Mouse (Mus musculus): ENCODE data around the gene Zfhx3. TPM values are rescaled to one million over a fixed set of nuclear protein-coding genes. Genes with fewer than 3 reads are reported as not detected.

Zfhx3 gene
- polyA plus RNA-seq, 1 experiment from 2014 or later, result 8.4 TPM

DNA sequence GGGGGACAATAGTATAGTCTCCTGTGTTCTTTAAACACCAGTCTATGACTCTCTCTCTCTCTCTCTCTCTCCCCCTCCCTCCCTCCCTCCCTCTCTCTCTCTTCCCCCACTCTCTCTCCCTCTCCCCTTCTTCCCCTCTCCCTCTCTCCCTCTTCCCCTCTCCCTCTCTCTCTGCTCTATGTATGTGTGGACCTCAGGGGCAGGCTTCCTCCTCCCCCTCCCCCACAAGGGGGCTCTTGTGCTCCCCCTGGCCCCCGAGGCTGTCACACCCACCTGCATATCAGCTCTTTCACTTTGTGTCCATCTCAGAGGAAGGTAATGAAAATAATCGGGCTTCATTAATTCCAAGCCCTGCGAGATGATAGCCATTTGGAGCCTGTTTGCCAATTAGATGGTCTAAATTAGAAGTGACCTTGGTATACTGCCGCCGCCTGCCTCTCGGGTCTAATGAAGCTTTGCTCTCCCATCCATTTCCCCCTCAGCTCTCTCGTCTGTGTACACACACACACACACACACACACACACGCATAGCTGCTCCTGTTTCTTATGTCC lies 995.5 kb downstream of the Zfhx3 start:
- peaks cover 3% of the 10 kb centered on the region; the same call in 1 of the 2 replicates for H3K36me3 ChIP-seq (ENCODE audit: control insufficient read depth, insufficient read depth, low read length)
- H3K4me2 ChIP-seq, result no peak overlapping the region
- 77% methylated on average over 8 of the region's 8 CpGs for WGBS (ENCODE audit: insufficient replicate concordance)

DNA sequence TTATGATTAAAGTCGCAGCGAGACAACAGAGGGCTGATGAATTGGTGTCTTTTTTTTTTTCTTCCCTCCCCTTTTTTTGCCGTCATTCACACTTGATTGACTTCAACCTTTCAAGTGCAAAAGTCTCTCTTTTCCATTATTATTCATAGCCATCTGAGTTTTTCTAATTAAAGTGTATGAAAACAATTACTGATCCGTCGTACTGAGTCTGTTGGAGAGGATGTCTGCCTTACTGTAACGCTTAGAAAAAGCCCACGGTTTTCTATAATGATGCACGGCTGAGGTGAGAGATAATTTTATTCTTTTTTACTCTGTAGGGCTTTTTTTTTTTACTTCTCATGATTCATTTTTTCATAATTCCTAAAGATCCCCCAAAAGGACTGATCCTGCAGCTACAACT lies 1000.2 kb downstream of the Zfhx3 start:
- H3K9me3 ChIP-seq (replicated peaks; ENCODE audit: control insufficient read depth, low read length), result no peaks in the 10 kb centered on the region
- ATAC-seq (replicated peaks; ENCODE audit: insufficient number of reproducible peaks, low FRiP score, low TSS enrichment), result no peak
- WGBS (ENCODE audit: insufficient replicate concordance), result 84% methylated on average over 8 of the region's 8 CpGs
- H3K4me2 ChIP-seq, result no peak overlapping the region
- H3K27ac ChIP-seq (ENCODE audit: low read depth, low read length), result no peak overlapping the region
- H3K4me3 ChIP-seq (ENCODE audit: low read depth, low read length), result no peak overlapping the region
- peaks cover 19% of the 10 kb centered on the region for H3K36me3 ChIP-seq (ENCODE audit: control insufficient read depth, insufficient read depth, low read length)
- H3K9ac ChIP-seq (ENCODE audit: low read depth, low read length), result no peak overlapping the region
- no peaks in the 10 kb centered on the region for H3K27me3 ChIP-seq (ENCODE audit: control insufficient read depth, insufficient read depth, low read length)
- H3K4me1 ChIP-seq (ENCODE audit: control insufficient read depth, insufficient read depth, low read length), result no peaks in the 10 kb centered on the region

More for the DNA sequence above, 995.5 kb downstream of the Zfhx3 start:
- Histone ChIP-seq H3K9me3 (replicated peaks; ENCODE audit: control insufficient read depth, low read length) (no peaks in the 10 kb centered on the region), H3K4me3 (ENCODE audit: low read depth, low read length) (no peak overlapping the region), H3K4me1 (ENCODE audit: control insufficient read depth, insufficient read depth, low read length) (no peaks in the 10 kb centered on the region), H3K27me3 (ENCODE audit: control insufficient read depth, insufficient read depth, low read length) (no peaks in the 10 kb centered on the region), H3K9ac (ENCODE audit: low read depth, low read length) (no peak overlapping the region), H3K27ac (ENCODE audit: low read depth, low read length) (no peak overlapping the region)
- ATAC-seq (replicated peaks; ENCODE audit: insufficient number of reproducible peaks, low FRiP score, low TSS enrichment), result no peak

DNA sequence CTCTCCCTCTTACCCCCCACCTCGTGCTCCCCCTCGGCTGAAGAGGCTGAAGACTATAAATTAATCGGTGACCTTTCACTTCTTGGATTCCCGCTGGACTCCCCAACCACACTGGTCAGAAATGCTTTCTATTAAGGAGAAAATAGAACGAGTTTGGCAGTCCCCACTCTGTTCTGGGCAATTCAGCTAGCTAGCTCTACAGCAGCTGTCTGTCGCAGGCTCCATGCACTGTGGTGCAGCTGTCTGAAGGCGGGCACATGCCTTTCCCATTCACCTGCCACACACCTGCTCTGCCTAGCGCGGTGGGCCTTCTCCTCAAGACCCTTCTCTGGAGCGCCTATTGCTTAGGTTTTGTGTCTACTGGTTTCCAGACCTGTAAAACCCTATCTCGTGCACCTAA lies 1000.7 kb downstream of the Zfhx3 start:
- Histone ChIP-seq H3K4me2 (no peak overlapping the region), H3K4me3 (ENCODE audit: low read depth, low read length) (no peak overlapping the region), H3K9ac (ENCODE audit: low read depth, low read length) (no peak overlapping the region), H3K4me1 (ENCODE audit: control insufficient read depth, insufficient read depth, low read length) (no peaks in the 10 kb centered on the region), H3K36me3 (ENCODE audit: control insufficient read depth, insufficient read depth, low read length) (peaks cover 22% of the 10 kb centered on the region), H3K27ac (ENCODE audit: low read depth, low read length) (no peak overlapping the region), H3K27me3 (ENCODE audit: control insufficient read depth, insufficient read depth, low read length) (no peaks in the 10 kb centered on the region), H3K9me3 (replicated peaks; ENCODE audit: control insufficient read depth, low read length) (no peaks in the 10 kb centered on the region; the same call in 1 of the 2 replicates)
- 89% methylated on average over 11 of the region's 11 CpGs for WGBS (ENCODE audit: insufficient replicate concordance)
- ATAC-seq (replicated peaks; ENCODE audit: insufficient number of reproducible peaks, low FRiP score, low TSS enrichment), result no peak

DNA sequence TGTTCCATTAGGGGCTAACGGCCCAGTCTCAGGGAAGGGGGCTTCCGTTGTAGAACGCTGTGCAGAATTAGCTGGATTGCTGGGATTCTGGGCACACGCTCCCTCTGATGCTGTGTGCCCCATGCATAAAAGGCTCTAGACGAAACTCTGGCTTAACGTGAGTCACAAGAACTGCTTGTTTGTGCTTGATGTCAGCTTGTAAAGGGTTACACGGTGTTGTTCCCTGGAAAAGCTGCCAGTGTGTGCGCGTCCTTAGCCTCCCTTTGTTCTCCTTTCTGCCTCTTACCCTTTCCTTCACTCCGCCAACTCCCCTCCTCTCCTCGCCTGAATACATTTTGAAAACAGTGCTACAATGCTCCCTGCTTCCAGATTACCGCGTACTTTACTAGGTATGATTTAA lies 1001.9 kb downstream of the Zfhx3 start:
- Histone ChIP-seq H3K4me3 (ENCODE audit: low read depth, low read length) (no peak overlapping the region), H3K36me3 (ENCODE audit: control insufficient read depth, insufficient read depth, low read length) (peaks cover 34% of the 10 kb centered on the region), H3K27me3 (ENCODE audit: control insufficient read depth, insufficient read depth, low read length) (no peaks in the 10 kb centered on the region), H3K9ac (ENCODE audit: low read depth, low read length) (no peak overlapping the region), H3K4me1 (ENCODE audit: control insufficient read depth, insufficient read depth, low read length) (no peaks in the 10 kb centered on the region), H3K4me2 (no peak overlapping the region), H3K27ac (ENCODE audit: low read depth, low read length) (no peak overlapping the region), H3K9me3 (replicated peaks; ENCODE audit: control insufficient read depth, low read length) (peaks cover 7% of the 10 kb centered on the region)
- 86% methylated on average over 13 of the region's 13 CpGs for WGBS (ENCODE audit: insufficient replicate concordance)
- no peak for ATAC-seq (replicated peaks; ENCODE audit: insufficient number of reproducible peaks, low FRiP score, low TSS enrichment)

DNA sequence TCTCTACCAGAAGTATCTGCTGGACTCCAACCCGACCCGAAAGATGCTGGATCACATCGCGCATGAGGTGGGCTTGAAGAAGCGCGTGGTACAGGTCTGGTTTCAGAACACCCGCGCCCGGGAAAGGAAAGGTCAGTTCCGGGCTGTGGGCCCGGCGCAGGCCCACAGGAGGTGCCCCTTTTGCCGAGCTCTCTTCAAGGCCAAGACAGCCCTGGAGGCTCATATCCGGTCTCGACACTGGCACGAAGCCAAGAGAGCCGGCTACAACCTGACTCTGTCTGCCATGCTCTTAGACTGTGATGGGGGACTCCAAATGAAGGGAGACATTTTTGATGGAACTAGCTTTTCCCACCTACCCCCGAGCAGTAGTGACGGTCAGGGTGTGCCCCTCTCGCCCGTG lies 1007.9 kb downstream of the Zfhx3 start:
- no peaks in the 10 kb centered on the region for H3K27me3 ChIP-seq (ENCODE audit: control insufficient read depth, insufficient read depth, low read length)

DNA sequence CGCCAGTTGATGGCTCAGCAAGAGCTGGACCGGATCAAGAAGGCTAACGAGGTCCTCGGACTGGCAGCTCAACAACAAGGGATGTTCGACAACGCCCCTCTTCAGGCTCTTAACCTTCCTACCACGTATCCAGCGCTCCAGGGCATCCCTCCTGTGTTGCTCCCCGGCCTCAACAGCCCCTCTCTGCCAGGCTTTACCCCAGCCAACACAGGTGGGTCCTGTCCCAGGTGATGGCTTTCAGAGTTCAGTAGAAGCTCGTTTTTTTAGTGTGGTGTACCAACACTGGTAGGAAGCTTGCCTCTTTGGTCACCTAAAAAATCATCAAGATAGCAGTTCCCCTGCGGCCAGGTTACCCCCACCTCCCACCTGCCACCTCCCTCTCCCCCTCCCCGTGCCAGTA lies 1009.1 kb downstream of the Zfhx3 start:
- no peak overlapping the region for H3K4me3 ChIP-seq (ENCODE audit: low read depth, low read length)
- no peaks in the 10 kb centered on the region for H3K27me3 ChIP-seq (ENCODE audit: control insufficient read depth, insufficient read depth, low read length)
- 92% methylated on average over 12 of the region's 12 CpGs for WGBS (ENCODE audit: insufficient replicate concordance)
- H3K9me3 ChIP-seq (replicated peaks; ENCODE audit: control insufficient read depth, low read length), result peaks cover 7% of the 10 kb centered on the region
- peaks cover 74% of the 10 kb centered on the region for H3K36me3 ChIP-seq (ENCODE audit: control insufficient read depth, insufficient read depth, low read length)
- ATAC-seq (replicated peaks; ENCODE audit: insufficient number of reproducible peaks, low FRiP score, low TSS enrichment), result no peak
- no peak overlapping the region for H3K4me2 ChIP-seq
- no peaks in the 10 kb centered on the region for H3K4me1 ChIP-seq (ENCODE audit: control insufficient read depth, insufficient read depth, low read length)
- H3K9ac ChIP-seq (ENCODE audit: low read depth, low read length), result no peak overlapping the region
- no peak overlapping the region for H3K27ac ChIP-seq (ENCODE audit: low read depth, low read length)

More for the DNA sequence above, 1007.9 kb downstream of the Zfhx3 start:
- 95% methylated on average over 21 of the region's 21 CpGs for WGBS (ENCODE audit: insufficient replicate concordance)
- no peaks in the 10 kb centered on the region for H3K4me1 ChIP-seq (ENCODE audit: control insufficient read depth, insufficient read depth, low read length)
- no peak overlapping the region for H3K4me2 ChIP-seq
- no peak for ATAC-seq (replicated peaks; ENCODE audit: insufficient number of reproducible peaks, low FRiP score, low TSS enrichment)
- H3K9me3 ChIP-seq (replicated peaks; ENCODE audit: control insufficient read depth, low read length), result peaks cover 7% of the 10 kb centered on the region
- H3K27ac ChIP-seq (ENCODE audit: low read depth, low read length), result no peak overlapping the region
- H3K9ac ChIP-seq (ENCODE audit: low read depth, low read length), result no peak overlapping the region
- H3K36me3 ChIP-seq (ENCODE audit: control insufficient read depth, insufficient read depth, low read length), result peaks cover 69% of the 10 kb centered on the region
- H3K4me3 ChIP-seq (ENCODE audit: low read depth, low read length), result no peak overlapping the region

DNA sequence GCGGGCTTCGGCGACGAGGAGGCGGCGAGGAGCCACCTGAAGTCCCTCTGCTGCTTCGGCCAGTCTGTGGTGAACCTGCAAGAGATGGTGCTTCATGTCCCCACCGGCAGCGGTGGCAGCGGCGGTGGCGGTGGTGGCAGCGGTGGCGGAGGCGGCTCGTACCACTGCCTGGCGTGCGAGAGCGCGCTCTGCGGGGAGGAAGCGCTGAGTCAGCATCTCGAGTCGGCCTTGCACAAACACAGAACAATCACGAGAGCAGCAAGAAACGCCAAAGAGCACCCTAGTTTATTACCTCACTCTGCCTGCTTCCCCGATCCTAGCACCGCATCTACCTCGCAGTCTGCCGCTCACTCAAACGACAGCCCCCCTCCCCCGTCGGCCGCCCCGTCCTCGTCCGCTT lies 1014.0 kb downstream of the Zfhx3 start:
- Histone ChIP-seq H3K4me2 (peak overlapping the region; percentile 53), H3K9me3 (replicated peaks; ENCODE audit: control insufficient read depth, low read length) (no peaks in the 10 kb centered on the region), H3K4me3 (ENCODE audit: low read depth, low read length) (peak overlapping the region; percentile 30), H3K27ac (ENCODE audit: low read depth, low read length) (no peak overlapping the region), H3K27me3 (ENCODE audit: control insufficient read depth, insufficient read depth, low read length) (no peaks in the 10 kb centered on the region), H3K4me1 (ENCODE audit: control insufficient read depth, insufficient read depth, low read length) (no peaks in the 10 kb centered on the region), H3K9ac (ENCODE audit: low read depth, low read length) (0 out of 2 replicates have a peak overlapping the region, but pooled peaks have one; percentile 16), H3K36me3 (ENCODE audit: control insufficient read depth, insufficient read depth, low read length) (peaks cover 29% of the 10 kb centered on the region)
- 62% methylated on average over 37 of the region's 37 CpGs for WGBS (ENCODE audit: insufficient replicate concordance)
- ATAC-seq (replicated peaks; ENCODE audit: insufficient number of reproducible peaks, low FRiP score, low TSS enrichment), result no peak

DNA sequence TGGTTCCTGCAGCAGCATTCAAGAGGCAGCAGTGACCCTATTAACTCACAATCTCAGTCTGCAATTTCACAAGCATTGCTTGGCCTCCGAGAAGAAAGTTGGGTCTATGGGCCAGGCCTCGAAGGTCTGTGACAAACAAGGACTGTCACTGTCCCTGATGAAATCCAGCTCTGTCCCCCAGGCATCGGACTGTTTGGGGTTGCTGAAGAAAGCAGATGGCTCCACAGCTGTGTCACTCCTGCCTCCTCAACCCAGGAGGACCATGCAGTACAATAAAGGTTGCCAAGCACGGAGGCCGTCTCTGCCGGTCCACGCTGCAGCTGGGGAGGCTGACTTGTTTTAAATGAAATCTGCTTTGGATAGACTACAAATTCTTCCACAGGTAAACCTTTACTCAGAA lies 1020.1 kb downstream of the Zfhx3 start:
- Histone ChIP-seq H3K4me1 (ENCODE audit: control insufficient read depth, insufficient read depth, low read length) (no peaks in the 10 kb centered on the region), H3K4me3 (ENCODE audit: low read depth, low read length) (no peak overlapping the region), H3K27me3 (ENCODE audit: control insufficient read depth, insufficient read depth, low read length) (no peaks in the 10 kb centered on the region), H3K9me3 (replicated peaks; ENCODE audit: control insufficient read depth, low read length) (no peaks in the 10 kb centered on the region), H3K4me2 (no peak overlapping the region), H3K9ac (ENCODE audit: low read depth, low read length) (no peak overlapping the region), H3K36me3 (ENCODE audit: control insufficient read depth, insufficient read depth, low read length) (no peaks in the 10 kb centered on the region), H3K27ac (ENCODE audit: low read depth, low read length) (no peak overlapping the region)
- ATAC-seq (replicated peaks; ENCODE audit: insufficient number of reproducible peaks, low FRiP score, low TSS enrichment), result no peak
- WGBS (ENCODE audit: insufficient replicate concordance), result 75% methylated on average over 7 of the region's 7 CpGs

DNA sequence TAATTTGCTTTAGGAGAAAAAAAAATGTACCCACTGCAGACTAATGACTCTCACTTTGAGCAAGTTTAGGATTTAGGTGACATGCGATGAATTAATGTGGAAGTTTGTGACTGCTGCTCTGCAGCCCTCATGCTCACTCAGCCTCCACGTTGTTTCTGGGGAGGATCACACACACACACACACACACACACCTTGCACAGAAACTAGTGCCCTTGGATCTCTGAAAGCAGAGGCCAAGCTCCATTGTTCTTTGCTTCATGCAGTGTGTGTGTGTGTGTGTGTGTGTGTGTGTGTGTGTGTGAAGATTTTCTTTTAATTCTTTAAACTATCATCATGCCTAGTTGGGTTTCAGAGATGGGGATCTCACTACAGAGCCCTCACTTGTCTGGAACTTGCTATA lies 1020.7 kb downstream of the Zfhx3 start:
- Histone ChIP-seq H3K4me2 (no peak overlapping the region), H3K4me1 (ENCODE audit: control insufficient read depth, insufficient read depth, low read length) (no peaks in the 10 kb centered on the region), H3K9me3 (replicated peaks; ENCODE audit: control insufficient read depth, low read length) (no peaks in the 10 kb centered on the region), H3K36me3 (ENCODE audit: control insufficient read depth, insufficient read depth, low read length) (no peaks in the 10 kb centered on the region), H3K27ac (ENCODE audit: low read depth, low read length) (no peak overlapping the region), H3K4me3 (ENCODE audit: low read depth, low read length) (no peak overlapping the region), H3K9ac (ENCODE audit: low read depth, low read length) (no peak overlapping the region), H3K27me3 (ENCODE audit: control insufficient read depth, insufficient read depth, low read length) (no peaks in the 10 kb centered on the region)
- no peak for ATAC-seq (replicated peaks; ENCODE audit: insufficient number of reproducible peaks, low FRiP score, low TSS enrichment)
- 78% methylated on average over 2 of the region's 2 CpGs for WGBS (ENCODE audit: insufficient replicate concordance)
